Mouse (Mus musculus) E14TG2a.4 (cell line): Measurements from ENCODE around the gene B3gnt9.
A peak's percentile ranks its signal among the peaks of the same experiment; 100 is the strongest.

Experiments
- H3K27me3 ChIP-seq: 2 replicates; pipeline ENCODE4 v1.6.1; 2014; ENCODE audit warnings: low read length, control low read depth; ENCODE audit not compliant: insufficient read depth
- H3K36me3 ChIP-seq: 2 replicates; pipeline ENCODE4 v1.6.1; 2014; ENCODE audit warnings: low read length, control low read depth; ENCODE audit not compliant: insufficient read depth
- H3K4me1 ChIP-seq: replicated peaks from 2 replicates; pipeline ENCODE4 v1.6.1; 2014; ENCODE audit warnings: low read depth, low read length, control low read depth
- H3K4me3 ChIP-seq: replicated peaks from 2 replicates; pipeline ENCODE4 v1.5.1; 2014; ENCODE audit warnings: mild to moderate bottlenecking, low read length
- H3K9me3 ChIP-seq: 2 replicates; pipeline ENCODE4 v1.6.1; 2014; ENCODE audit warnings: low read length, control low read depth
- CTCF ChIP-seq: conservative IDR thresholded peaks from 2 replicates; pipeline ENCODE4 v1.5.1; 2014; ENCODE audit warnings: low read length
- NANOG ChIP-seq: IDR thresholded peaks from 2 replicates; pipeline ENCODE4 v1.6.1; 2014; ENCODE audit warnings: borderline replicate concordance, low read length, mixed read lengths
- POU5F1 ChIP-seq: IDR thresholded peaks from 2 replicates; pipeline ENCODE4 v1.6.1; 2014; ENCODE audit warnings: low read length, borderline replicate concordance

B3gnt9 gene

GRCm38 (mm10) chr8:105265128-105265527 is 10.2 kb upstream of the B3gnt9 start:
- Histone ChIP-seq H3K27me3 (peaks cover 92% of the 10 kb centered on the region), H3K4me1 (peaks cover 80% of the 10 kb centered on the region), H3K36me3 (no peaks in the 10 kb centered on the region), H3K9me3 (0 out of 2 replicates have a peak, but pooled peaks cover 3% of the 10 kb centered on the region), H3K4me3 (peak overlapping the region; percentile 81)
- TF ChIP-seq CTCF = no peak
- TF ChIP-seq NANOG = no peak
- no peak for TF ChIP-seq POU5F1

GRCm38 (mm10) chr8:105264024-105264982 is 9.3 kb upstream of the B3gnt9 start, which contains the start of the genes Tradd and Fbxl8:
TSS of gene Tradd (minus strand) at chr8:105264609.
TSS of gene Fbxl8 (plus strand) at chr8:105264648.
- Histone ChIP-seq H3K9me3 (0 out of 2 replicates have a peak, but pooled peaks cover 3% of the 10 kb centered on the region), H3K4me3 (peak within 1 kb of the TSS; percentile 81), H3K36me3 (no peaks in the 10 kb centered on the region), H3K4me1 (peaks cover 80% of the 10 kb centered on the region), H3K27me3 (peaks cover 92% of the 10 kb centered on the region)
- no peak for TF ChIP-seq POU5F1
- TF ChIP-seq NANOG = no peak
- 0 out of 2 replicates have a peak, but pooled peaks have one; percentile 15 for TF ChIP-seq CTCF

GRCm38 (mm10) chr8:105263244-105263912 is 8.4 kb upstream of the B3gnt9 start:
- peak overlapping the region; percentile 81 for H3K4me3 ChIP-seq
- H3K9me3 ChIP-seq = 0 out of 2 replicates have a peak, but pooled peaks cover 3% of the 10 kb centered on the region
- H3K36me3 ChIP-seq = no peaks in the 10 kb centered on the region
- TF ChIP-seq POU5F1 = no peak
- no peak for TF ChIP-seq CTCF
- TF ChIP-seq NANOG = no peak
- H3K4me1 ChIP-seq = peaks cover 82% of the 10 kb centered on the region
- peaks cover 92% of the 10 kb centered on the region for H3K27me3 ChIP-seq

- H3K27me3 ChIP-seq = peaks cover 89% of the 10 kb centered on the region
- 0 out of 2 replicates have a peak, but pooled peaks cover 3% of the 10 kb centered on the region for H3K9me3 ChIP-seq
- H3K4me3 ChIP-seq = no peak overlapping the region
- H3K4me1 ChIP-seq = peaks cover 75% of the 10 kb centered on the region
- no peaks in the 10 kb centered on the region for H3K36me3 ChIP-seq
- no peak for TF ChIP-seq POU5F1
- no peak for TF ChIP-seq CTCF
- TF ChIP-seq NANOG = no peak
These were observed 6.5 kb upstream of the B3gnt9 start for GRCm38 (mm10) chr8:105261326-105261980.

- no peak for TF ChIP-seq NANOG
- TF ChIP-seq CTCF = 0 out of 2 replicates have a peak, but pooled peaks have one; percentile 1
- Histone ChIP-seq H3K36me3 (no peaks in the 10 kb centered on the region), H3K9me3 (0 out of 2 replicates have a peak, but pooled peaks cover 3% of the 10 kb centered on the region), H3K27me3 (peaks cover 90% of the 10 kb centered on the region), H3K4me3 (peak overlapping the region; percentile 78; the same call in 1 of the 2 replicates), H3K4me1 (peaks cover 77% of the 10 kb centered on the region)
These were observed 5.6 kb upstream of the B3gnt9 start for GRCm38 (mm10) chr8:105260371-105261099.

- TF ChIP-seq NANOG (no peak), POU5F1 (no peak), CTCF (peak; percentile 1; the same call in 1 of the 2 replicates)
- Histone ChIP-seq H3K27me3 (peaks cover 90% of the 10 kb centered on the region), H3K4me3 (peak overlapping the region; percentile 78), H3K4me1 (peaks cover 77% of the 10 kb centered on the region), H3K36me3 (no peaks in the 10 kb centered on the region), H3K9me3 (0 out of 2 replicates have a peak, but pooled peaks cover 3% of the 10 kb centered on the region)
These were observed 4.9 kb upstream of the B3gnt9 start for GRCm38 (mm10) chr8:105259721-105260320.
